Mouse (Mus musculus) urinary bladder, postnatal 36 days (tissue): ENCODE results near the gene Stum.

ENCODE experiments used
- DNase-seq, 2 experiments: peaks; one replicate each; pipeline ENCODE4 v3.0.0; 2022; ENCODE audit warnings: low spot score in 2 of 2, mixed read lengths in 1 of 2

The Stum gene

GRCm38 (mm10) chr1:180428871-180429270 is 54.4 kb downstream of the Stum start:
- DNase-seq: no peak

GRCm38 (mm10) chr1:180428101-180428712 is 55.1 kb downstream of the Stum start:
- peak in 1 of 2 experiments; percentile 60 for DNase-seq

GRCm38 (mm10) chr1:180427685-180428084 is 55.6 kb downstream of the Stum start:
- no peak for DNase-seq

GRCm38 (mm10) chr1:180426405-180426804 is 56.9 kb downstream of the Stum start:
- DNase-seq: no peak

- DNase-seq: no peak
Observed at GRCm38 (mm10) chr1:180423931-180424330, 59.4 kb downstream of the Stum start.

GRCm38 (mm10) chr1:180423008-180423639 is 60.2 kb downstream of the Stum start:
- DNase-seq: no peak

- peak; percentile 50 to 66 for DNase-seq
Observed at GRCm38 (mm10) chr1:180422076-180422828, 61.1 kb downstream of the Stum start.

- no peak for DNase-seq
Observed at GRCm38 (mm10) chr1:180421165-180421909, 62.0 kb downstream of the Stum start.

GRCm38 (mm10) chr1:180420496-180421164 is 62.7 kb downstream of the Stum start:
- no peak for DNase-seq

- no peak for DNase-seq
Observed at GRCm38 (mm10) chr1:180419059-180419458, 64.2 kb downstream of the Stum start.

GRCm38 (mm10) chr1:180417118-180417517 is 66.2 kb downstream of the Stum start:
- DNase-seq: no peak

GRCm38 (mm10) chr1:180415836-180416235 is 67.5 kb downstream of the Stum start:
- DNase-seq: no peak

- DNase-seq: no peak
Observed at GRCm38 (mm10) chr1:180415064-180415463, 68.2 kb downstream of the Stum start.

- no peak for DNase-seq
Observed at GRCm38 (mm10) chr1:180410306-180410705, 73.0 kb downstream of the Stum start.

- no peak for DNase-seq
Observed at GRCm38 (mm10) chr1:180409771-180410170, 73.5 kb downstream of the Stum start.

- DNase-seq: peak in 1 of 2 experiments; percentile 54
Observed at GRCm38 (mm10) chr1:180408832-180409231, 74.5 kb downstream of the Stum start.

GRCm38 (mm10) chr1:180407727-180408719 is 75.3 kb downstream of the Stum start:
- DNase-seq: no peak

GRCm38 (mm10) chr1:180407171-180407671 is 76.1 kb downstream of the Stum start:
- peak; percentile 58 to 70 for DNase-seq

- DNase-seq: no peak
Observed at GRCm38 (mm10) chr1:180406336-180407035, 76.8 kb downstream of the Stum start.
